Mouse (Mus musculus): ENCODE measurements around the gene Slc35a1.

- TF ChIP-seq E2F4 (IDR thresholded peaks at IDR 0.05; ENCODE audit: insufficient read depth) (no peak), USF1 (IDR thresholded peaks at IDR 0.05; ENCODE audit: low read depth) (no peak), TCF12 (IDR thresholded peaks at IDR 0.05; ENCODE audit: insufficient read depth, poor library complexity, severe bottlenecking) (no peak), POLR2A (IDR thresholded peaks at IDR 0.05; ENCODE audit: insufficient read length, low read depth) (no peak), CEBPB (IDR thresholded peaks at IDR 0.05; ENCODE audit: insufficient read depth, poor library complexity, severe bottlenecking) (no peak), MYOD1 (IDR thresholded peaks at IDR 0.05; ENCODE audit: control insufficient read depth in 1 of 3, insufficient read length in 2 of 3, low read depth in 2 of 3) (no peak), SRF (IDR thresholded peaks at IDR 0.05; ENCODE audit: control insufficient read depth, insufficient read length, low read depth) (no peak), REST (IDR thresholded peaks at IDR 0.05; ENCODE audit: insufficient read depth, insufficient read length) (no peak), MAX (IDR thresholded peaks at IDR 0.05; ENCODE audit: low read depth) (no peak)
Measured at GRCm38 (mm10) chr4:34701528-34701927, 14.3 kb upstream of the Slc35a1 start.
